Mouse (Mus musculus) MN1 (cell line): ENCODE data around the gene Dnajc28.
"Not testable (repeated sequence)": the region's sequence is repeated elsewhere in the genome, so short reads cannot be mapped to it uniquely, and the experiment has no call there.

Source experiments
- DNase-seq: peaks from one replicate; pipeline ENCODE4 v3.0.0-alpha.2; 2016; ENCODE audit warnings: low spot score

Dnajc28 gene

DNA sequence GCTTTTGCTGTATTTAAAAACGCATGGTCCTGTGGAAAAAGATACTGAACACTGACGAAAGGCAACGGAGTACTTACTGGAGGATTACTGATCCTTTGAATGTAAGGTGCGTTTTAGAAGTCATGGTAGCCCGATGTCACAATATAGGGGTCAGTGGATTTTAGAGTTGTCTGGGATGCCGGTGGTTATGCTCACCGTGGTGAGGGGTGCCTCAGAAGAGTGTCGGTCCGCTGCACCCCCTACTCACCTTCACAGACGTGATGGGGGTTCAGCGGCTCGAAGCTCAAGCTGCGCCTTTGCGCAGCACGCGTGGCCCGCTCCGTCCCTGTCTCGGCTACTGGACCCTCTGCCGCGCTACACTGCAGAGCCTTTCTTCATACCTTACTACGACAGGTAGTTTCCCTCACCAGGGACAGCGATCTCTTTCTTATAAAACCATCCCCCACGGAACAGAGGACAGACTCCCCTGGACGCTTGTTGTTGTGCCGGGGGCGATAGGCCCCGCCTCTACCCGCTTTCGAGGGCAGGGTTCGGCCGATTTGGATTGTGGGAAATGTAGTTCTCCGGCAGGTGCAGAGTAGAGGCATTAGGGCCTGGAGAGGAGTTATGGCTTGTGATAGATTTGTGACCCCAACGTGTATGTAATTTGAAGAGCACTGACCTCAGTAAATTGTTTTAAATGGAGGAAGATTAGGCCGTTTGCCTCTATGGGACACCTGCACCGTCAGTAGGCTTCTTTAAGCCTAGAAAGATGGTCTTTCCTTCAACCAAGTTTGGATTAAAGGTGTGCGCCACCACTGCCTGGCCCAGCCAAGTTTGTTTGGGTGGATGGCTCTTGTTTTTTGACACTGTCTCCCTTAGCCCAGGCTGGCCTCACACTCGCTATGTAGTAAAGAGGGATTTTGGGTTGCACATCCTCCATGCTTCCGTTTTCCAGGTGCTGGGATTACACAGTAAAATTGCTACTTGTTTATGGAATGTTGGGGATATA, at the start of gene Dnajc28:
Gene Dnajc28 (minus strand): TSS at position 516 of the 991 bp plus-strand sequence.
- DNase-seq: peak; percentile 50

DNA sequence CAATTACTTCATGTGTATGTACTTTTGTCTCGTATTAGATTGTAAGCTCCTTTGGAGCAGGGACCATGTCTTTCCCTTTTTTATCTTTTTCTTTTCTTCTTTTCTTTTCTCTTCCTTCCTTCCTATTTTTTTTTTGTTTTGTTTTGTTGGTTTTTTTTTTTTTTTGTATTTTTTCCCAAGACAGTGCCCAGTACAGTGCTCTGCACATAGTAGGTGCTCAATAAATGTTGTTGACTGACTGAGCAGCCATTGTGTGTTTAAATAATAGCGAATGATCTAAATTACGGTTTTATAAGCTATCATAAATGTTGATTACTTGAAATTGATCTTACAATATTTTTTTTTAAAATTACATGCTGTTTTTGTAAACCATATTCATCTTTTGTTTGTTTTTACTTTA, 45.0 kb upstream of the Dnajc28 start:
- DNase-seq: no peak

DNA sequence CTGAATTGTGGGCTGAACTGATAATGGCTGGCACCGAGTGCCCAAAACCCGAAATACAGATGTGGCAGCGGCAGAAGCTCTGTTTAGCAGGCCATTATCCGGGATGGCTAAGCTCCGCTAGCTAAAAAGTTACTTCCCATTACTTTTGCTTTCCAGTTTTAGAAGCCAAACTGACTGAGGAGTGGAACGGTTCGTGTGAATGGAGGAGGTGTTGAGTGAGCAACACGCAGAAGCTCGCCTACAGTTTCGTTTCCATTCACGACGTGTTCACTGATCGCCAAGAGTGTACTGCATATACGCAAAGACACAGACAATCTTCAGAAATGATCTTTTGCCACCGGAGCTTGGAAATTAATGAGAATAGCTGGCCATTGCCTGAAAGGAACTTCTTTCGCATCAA, 43.5 kb upstream of the Dnajc28 start:
- DNase-seq: no peak

DNA sequence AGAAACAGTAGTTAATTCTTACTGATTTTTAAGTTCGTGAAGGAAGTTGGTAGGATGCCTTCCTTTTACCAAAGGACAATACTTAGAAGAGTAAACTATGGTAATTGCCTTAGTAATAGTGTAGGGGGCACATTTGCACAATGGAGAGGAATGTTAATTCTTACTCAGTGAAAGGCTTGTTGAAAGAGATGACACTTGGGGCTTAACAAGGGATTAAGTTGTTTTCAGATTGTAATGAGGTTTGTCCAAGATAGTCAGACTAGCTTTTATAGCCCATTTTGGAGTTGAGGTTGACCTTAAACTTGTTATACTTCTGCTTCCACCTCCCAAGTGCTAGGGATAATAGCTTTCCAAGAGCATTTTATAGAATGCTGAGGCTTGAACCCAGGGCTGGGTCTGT, 42.6 kb upstream of the Dnajc28 start:
- no peak for DNase-seq

DNA sequence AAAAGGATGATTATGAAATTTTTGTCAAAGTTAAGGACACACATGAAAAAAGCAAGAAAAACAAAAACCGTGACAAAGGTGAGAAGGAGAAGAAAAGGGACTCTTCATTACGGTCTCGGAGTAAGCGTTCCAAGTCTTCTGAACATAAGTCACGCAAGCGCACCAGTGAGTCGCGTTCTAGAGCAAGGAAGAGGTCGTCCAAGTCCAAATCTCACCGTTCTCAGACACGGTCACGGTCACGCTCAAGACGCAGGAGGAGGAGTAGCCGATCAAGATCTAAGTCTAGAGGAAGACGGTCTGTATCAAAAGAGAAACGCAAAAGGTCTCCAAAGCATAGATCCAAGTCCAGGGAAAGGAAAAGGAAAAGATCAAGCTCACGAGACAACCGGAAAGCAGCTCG, 41.0 kb upstream of the Dnajc28 start:
- DNase-seq: no peak

DNA sequence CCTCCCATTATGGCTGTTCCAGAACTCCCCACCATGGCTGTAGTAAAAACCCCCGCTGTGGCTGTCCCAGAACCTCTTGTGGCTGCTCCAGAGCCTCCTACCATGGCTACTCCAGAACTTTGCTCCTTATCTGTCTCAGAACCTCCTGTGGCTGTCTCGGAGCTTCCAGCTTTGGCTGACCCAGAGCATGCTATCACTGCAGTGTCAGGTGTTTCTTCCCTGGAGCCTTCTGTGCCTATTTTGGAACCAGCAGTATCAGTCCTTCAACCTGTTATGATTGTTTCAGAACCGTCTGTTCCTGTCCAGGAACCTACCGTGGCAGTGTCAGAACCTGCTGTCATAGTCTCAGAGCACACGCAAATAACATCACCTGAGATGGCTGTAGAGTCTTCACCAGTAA, 39.6 kb upstream of the Dnajc28 start:
- DNase-seq: no peak

DNA sequence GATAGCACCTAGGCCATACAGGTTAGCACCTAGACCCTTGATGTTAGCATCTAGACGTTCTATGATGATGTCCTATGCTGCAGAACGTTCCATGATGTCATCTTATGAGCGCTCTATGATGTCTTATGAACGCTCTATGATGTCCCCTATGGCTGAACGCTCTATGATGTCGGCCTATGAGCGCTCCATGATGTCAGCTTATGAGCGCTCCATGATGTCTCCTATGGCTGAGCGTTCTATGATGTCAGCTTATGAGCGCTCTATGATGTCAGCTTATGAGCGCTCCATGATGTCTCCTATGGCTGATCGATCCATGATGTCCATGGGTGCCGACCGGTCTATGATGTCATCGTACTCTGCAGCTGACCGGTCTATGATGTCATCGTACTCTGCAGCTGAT, 38.5 kb upstream of the Dnajc28 start:
- DNase-seq: no peak

DNA sequence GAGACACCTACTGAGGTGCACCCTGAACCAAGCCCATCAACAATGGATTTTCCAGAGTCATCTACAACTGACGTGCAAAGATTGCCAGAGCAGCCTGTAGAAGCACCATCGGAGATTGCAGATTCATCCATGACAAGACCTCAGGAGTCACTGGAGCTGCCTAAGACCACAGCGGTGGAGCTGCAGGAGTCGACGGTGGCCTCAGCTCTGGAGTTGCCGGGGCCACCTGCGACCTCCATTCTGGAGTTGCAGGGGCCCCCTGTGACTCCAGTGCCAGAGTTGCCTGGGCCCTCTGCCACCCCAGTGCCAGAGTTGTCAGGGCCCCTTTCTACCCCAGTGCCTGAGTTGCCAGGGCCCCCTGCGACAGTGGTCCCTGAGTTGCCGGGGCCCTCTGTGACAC, 36.5 kb upstream of the Dnajc28 start:
- no peak for DNase-seq

DNA sequence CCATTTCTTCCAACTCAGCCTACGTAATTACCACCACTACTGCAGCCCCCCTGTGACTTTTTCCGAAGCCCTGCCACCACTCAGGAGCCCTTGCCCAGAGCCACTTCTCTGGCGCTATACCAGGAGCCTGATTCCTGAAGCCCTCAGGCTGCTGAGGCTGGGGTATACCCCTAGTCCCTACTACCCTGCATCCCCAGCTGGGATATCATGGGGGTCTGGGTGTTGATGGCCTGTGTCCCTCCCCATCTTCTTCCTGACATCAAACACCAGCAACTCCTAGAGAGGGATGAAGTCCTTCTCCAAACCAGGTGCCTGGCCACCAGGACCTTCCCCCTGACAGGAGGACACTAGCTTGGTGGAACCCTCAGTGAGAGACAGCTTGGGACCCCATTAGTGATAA, 33.4 kb upstream of the Dnajc28 start:
- no peak for DNase-seq

DNA sequence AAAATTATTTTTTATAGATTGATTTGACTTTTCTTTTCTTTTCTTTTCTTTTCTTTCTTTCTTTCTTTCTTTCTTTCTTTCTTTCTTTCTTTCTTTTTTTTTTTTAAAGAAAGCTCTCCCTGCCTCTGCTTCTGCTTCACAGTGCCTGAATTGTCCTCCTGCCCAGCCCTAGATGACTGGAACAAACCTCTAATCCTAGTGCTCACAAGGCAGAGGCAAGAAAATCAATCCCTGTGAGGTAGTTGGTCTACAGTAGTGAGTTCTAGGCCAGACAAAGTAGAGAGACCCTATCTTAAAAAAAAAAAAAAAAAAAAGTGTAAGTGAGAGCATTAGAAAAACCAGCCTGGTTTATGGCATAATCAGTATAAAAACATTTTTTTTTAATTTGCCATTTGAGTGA, 31.0 kb upstream of the Dnajc28 start:
- DNase-seq: no peak

DNA sequence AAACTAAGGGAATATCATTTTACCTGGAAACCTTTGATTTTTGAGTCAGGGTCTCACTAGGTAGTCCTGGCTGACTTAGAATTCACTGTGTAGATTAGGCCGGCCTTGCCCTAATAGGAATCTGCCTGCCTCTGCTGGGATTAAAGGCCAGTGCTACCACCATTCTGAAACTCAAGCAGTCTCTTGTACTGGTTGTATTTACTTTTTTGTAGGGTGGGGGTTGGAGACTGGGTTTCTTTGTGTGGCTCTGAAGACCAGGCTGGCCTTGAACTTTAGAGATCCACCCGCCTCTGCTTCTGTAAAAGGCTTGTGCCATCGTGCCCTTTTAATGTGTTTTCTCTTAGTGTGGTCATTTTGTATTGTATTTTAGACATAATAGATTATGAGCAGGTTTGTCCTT, 30.4 kb upstream of the Dnajc28 start:
- no peak for DNase-seq

DNA sequence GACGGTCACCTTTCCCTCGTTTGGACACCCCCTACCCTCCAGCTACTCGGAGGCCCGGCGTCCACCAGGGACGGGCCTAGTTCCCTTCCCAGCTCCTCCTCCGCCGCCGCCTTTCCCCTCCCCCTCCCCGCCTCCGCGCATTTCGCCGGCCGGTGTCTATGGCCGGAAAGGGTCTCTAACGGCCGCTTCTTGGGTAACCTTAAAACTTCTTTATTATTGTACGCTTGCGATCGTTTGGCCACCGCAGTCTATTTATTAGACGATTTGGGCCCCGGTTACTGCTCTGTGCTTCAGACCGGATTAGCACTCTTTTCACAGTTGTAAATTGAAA, 29.4 kb upstream of the Dnajc28 start:
- DNase-seq: peak; percentile 76

DNA sequence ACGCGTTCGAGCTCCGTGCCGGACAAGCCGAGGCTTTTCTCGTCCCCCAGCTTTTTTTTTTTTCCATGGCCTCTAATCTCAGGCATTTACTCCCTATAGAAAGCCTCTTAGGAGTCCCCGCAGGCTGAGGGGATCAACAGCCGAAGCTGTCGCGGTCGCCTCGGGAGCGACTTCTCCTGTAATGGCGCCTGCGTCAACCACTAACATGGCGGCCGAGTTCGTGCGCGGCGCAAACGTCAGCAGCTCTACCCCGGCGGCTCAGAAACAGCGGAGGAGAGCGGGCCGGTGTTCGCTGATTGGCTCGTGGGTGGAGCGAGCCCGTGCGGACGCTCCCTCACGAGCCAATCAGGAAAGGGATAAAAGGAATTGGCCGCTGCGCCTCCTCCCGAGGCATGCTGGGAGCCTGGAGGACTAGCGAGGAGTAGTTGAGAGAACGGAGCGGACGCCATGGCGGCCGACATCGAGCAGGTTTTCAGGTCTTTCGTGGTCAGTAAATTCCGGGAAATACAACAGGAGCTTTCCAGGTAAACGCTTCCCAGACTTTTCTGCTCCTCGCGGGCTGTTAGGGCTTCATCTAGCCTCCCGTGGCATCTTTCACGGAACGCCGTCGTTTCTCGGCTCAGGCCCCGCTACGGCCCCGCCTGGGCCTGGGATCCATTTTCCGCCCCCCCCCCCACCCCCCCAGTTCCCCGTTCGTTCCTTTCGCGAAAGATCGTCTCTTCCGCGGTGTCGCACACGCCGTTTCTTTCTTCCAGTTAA, 28.8 kb upstream of the Dnajc28 start, which contains the start of gene Son:
Gene Son (plus strand): TSS at position 46 of the 759 bp plus-strand sequence.
- DNase-seq: peak; percentile 97

DNA sequence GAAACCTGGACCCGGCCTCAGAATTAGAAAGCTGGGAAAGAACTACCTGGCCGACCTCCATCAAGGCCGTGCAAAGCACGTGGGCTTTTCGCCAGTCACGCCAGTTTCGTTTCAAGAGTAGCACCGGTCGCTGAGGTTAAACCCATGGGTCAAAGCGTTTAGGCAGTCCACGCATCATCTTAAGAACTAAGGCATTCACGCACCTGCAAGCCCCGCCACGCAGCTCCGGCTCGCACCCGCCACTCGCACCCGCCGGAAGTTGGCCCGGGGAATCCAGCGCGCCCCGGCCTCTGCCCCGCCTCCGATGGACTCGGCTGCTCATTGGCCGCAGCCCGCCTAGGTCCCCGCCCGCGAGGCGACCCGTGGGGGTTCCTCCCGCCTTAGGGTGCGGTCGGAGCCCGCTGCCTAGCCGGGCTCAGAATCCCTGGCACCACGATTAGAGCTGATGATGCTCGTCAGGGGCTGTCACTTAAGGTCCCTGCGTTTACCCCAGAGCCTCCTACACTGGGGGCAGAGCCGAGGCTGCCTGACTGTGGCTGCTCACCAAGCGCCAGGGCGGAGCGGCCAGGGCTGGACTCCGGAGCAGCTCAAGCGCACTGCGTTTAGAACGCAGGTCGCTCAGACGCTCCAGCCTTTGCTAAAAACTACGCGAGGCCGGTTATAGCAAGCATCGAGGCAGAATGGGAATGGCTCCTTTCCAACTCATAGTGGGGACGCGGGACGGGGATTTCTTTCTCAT, 28.0 kb upstream of the Dnajc28 start, which contains the start of gene Gart:
Gene Gart (minus strand): TSS at position 272 of the 739 bp plus-strand sequence.
- peak; percentile 91 for DNase-seq

DNA sequence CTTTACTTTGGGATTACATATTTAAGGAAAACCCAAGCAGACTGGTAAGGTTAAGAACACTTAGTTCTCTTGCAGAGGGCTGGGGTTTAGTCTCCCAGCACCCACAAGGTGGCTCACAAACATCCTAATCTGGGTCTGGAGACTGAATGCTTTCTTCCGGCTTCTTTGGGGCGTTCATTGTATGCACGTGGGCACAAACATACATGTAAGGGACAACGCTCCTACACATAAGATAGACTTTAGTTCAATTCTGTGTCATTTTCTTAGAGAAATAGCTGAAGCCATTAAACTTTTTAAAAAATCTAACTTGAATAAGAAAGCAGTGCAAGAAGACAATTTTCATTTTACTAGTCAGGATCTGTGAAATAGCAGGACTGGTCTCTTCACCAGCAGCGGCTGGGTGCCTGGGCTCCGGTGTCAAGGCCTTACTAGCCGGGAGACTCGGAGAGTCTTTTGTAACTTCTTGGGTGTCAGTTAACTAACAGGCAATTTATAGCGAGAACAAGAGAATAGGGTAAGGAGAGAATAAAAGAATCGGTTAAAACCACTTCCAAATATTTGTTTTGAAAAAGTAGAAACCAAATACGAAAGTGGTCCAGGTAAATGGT, 27.3 kb upstream of the Dnajc28 start:
- peak; percentile 66 for DNase-seq

DNA sequence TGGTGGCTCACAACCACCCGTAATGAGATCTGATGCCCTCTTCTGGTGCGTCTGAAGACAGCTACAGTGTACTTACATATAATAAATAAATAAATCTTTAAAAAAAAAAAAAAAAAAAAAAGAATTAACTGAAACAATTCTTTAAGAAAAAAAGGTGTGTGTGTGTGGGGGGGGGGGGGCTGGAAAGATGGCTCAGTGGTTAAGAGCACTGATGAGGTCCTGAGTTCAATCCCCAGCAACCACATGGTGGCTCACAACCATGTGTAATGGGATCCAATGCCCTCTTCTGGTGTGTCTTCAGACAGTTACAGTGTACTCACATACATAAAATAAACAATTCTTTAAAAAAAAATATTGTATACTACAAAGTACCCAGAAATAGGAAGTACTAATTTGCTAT, 26.6 kb upstream of the Dnajc28 start:
- not testable (repeated sequence) for DNase-seq

DNA sequence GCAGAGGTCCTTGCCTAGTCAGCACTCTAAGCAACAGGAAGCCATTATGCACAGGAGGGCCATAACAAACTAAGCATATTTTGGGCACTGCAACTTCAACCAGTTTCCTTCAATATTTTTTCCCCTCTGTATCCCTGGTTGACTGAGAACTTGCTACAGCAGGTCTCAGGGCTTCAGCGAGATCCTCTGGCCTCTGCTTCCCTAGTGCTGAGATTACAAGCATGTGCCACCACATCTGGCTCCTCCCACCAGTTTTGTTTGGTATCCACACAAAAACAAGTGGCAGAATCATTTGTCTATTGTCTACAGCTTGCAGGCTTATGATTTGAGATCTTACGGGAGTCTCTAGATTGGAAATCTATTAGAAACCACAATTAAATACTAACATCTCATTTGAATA, 26.1 kb upstream of the Dnajc28 start:
- DNase-seq: no peak

DNA sequence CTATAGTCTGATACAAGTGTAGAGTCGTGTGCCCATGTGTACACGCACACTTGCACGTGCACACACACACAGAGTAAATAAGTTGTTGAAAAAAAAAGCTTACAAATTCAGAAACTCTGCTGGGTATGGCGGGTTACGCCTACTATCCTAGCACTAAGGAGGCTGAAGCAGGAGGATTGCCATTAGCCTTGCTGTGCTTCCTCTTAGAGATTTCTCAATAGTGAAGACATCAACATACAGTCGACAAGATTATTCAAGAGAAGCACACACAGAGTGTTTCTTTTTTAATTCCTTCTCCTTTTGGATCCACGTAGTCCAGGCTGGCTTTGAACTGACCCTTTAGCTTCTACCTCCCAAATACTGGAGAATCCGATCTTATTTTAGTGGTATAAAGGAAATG, 21.3 kb upstream of the Dnajc28 start:
- DNase-seq: no peak

DNA sequence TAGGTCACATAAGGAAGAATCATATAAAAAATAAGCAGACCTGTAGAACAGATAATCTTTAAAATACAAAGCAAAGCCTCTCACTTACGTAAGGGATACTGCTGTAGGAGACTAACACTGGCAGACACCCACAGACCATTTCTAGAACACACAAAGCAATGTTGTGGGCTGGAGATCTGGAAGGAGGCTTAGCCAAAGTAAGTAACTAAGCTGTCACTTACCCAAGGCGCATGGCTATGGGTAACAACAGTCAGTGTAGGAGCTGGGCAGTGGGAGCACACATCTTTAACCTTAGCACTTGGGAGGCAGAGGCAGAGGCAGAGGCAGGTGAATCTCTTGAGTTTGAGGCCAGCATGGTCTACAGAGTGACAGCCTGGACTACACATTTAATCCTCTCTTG, 20.8 kb upstream of the Dnajc28 start:
- DNase-seq: no peak

DNA sequence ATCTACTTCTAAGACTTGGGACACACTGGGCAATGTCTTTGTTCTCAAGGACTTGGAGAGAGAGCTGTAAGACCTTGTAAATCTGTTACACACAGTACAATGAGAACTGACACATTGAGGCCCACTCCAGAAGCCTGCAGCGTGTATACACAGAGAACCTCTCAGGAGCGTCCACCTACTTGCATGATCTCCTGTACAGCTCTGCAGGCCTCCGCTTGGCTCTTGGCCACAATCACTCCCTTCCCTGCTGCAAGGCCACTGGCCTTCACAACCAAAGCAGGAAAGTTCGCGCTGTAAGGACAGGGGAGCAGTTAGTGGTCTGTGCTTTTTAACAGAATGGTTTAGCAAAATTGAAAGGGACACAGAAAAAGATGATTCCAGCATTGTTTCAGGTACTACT, 20.3 kb upstream of the Dnajc28 start:
- DNase-seq: no peak

DNA sequence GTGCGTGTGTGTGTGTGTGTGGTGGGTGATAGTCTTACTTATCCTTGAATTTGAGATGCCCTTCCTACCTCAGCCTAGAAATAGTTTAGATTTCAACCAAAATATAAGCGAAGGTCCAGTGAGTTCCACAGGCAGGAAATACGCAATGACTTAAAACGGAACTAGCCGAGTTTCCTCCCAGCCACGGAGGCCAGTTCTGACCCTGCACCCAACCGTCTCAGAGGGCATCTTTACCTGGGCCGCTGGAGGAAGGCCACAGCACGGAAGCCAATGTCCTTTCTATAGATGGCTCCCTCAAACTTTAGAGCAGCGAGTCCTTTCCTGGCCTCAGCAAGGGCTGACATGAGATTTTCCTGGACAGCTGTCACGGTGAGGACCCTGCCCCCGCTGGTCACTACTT, 14.8 kb upstream of the Dnajc28 start:
- DNase-seq: no peak

DNA sequence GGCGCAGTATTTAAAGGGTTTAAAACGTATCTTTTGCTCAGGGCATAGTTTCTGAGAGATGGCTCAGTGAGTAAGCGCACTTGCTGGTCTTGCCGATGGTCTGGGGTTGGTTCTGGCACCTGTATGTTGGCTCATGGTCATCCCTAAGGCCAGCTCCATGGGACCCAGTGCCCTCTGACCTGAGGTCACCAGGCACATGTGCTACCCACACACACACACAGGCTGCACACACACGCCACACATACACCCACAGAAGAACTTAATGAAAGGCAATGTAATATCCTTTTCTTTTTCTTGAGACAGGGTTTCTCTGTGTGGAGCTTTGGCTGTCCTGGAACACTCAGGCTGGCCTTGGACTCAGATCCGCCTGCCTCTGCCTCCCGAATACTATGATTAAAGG, 14.1 kb upstream of the Dnajc28 start:
- DNase-seq: no peak
